Mouse (Mus musculus): ENCODE data around the gene Polr1c. TPM values are rescaled to one million over a fixed set of nuclear protein-coding genes. Genes with fewer than 3 reads are reported as not detected.

The Polr1c gene
- polyA plus RNA-seq (2012; rRNA removed): 35.9 and 39.5 TPM in 2 replicates

DNA sequence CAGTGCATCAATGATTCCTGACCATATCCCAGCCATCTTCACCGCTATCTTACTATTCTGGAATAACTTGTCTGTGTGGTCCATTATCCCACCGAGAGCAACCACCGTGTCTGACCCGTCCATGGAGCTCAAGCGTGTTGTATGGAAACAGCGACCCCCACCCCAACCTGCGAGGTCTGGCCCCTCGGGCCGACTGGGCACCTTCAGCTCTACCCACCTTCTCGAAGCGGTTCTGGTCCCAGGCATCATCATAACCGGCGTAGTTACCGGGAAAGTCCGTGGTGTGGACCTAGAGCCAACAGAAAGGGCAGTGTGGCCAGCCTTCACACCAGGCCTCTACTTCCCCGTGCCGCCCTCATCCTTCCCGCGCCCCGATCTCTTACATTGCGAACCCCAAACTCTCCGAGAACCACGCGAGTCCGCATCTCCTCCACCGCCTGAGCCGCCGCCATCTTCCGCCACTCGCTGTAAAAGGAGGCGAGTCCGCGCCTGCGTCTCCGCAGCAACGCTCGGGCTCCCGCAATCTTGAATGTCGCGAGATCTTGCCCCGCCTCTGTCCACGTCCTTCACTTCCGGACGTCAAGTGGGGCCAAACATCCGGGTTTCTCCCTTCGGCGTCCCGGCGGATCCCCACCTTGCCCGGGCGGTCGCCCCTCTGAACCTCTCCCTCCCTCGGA lies at the start of gene Polr1c, which contains the start of gene Yipf3:
Gene Polr1c, minus strand, starts transcription at position 543 of the 677 bp plus-strand sequence.
Gene Yipf3, plus strand, starts transcription at position 569 of the 677 bp plus-strand sequence.
- under 1% methylated on average over 53 of the region's 53 CpGs for WGBS
- DNase-seq: peak; percentile 96
- peak within 1 kb of the TSS; percentile 94 for H3K4me3 ChIP-seq (replicated peaks; ENCODE audit: extremely low read depth, low read depth, low read length)

DNA sequence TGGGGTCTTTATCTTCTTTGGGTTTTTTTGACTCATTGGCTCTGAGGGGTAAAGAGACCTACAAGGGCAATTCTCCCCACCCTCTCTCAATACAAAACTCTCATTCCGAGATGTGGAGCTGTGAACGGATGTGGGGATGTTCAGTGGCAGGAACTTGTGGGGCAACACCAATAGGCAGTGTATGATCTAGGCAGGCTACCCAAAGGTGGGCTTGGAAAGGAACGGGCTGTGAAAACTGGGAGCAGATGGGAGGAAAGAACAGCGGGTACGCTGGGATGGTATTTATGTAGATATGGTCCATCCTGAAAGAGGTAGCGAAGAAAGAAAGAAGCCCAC lies 49.1 kb upstream of the Polr1c start:
- Histone ChIP-seq H3K4me3 (replicated peaks; ENCODE audit: extremely low read depth, low read depth, low read length) (no peak overlapping the region), H3K4me1 (ENCODE audit: control insufficient read depth, insufficient read depth, low read length) (peaks cover 5% of the 10 kb centered on the region; the same call in 1 of the 2 replicates)
- TF ChIP-seq CTCF (IDR thresholded peaks at IDR 0.05; ENCODE audit: insufficient read depth, low read length): no peak
- no peak for TF ChIP-seq POLR2A (IDR thresholded peaks at IDR 0.05; ENCODE audit: borderline replicate concordance, extremely low read depth, low read depth, low read length)
- WGBS: 12% methylated on average over 6 of the region's 6 CpGs
- DNase-seq: no peak

More for the DNA sequence above, at the start of gene Polr1c, which contains the start of gene Yipf3:
- no peak for TF ChIP-seq CTCF (IDR thresholded peaks at IDR 0.05; ENCODE audit: insufficient read depth, low read length)
- TF ChIP-seq POLR2A (IDR thresholded peaks at IDR 0.05; ENCODE audit: borderline replicate concordance, extremely low read depth, low read depth, low read length): peak; percentile 85
- peaks cover 12% of the 10 kb centered on the region for H3K4me1 ChIP-seq (ENCODE audit: control insufficient read depth, insufficient read depth, low read length)

DNA sequence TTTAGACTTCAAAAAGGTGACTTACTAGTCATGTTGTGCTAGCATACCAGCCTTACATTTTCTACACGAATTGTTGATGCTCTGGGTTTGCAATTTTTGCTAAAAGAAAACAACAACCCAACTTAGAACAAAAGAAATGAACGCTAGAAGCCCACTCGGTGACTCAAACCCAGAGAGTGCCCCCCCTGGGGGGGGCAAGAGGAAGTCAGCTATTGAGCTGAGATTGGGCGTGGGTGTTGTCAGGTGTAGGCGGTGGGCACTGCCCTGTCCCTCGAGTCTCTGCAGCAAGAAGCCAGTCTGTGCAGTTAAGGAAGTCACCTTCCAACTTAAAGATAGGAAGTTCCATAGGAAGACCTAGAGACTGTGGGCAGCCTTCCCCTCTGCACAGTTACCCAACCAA lies 48.7 kb upstream of the Polr1c start:
- peaks cover 5% of the 10 kb centered on the region; the same call in 1 of the 2 replicates for H3K4me1 ChIP-seq (ENCODE audit: control insufficient read depth, insufficient read depth, low read length)
- 29% methylated on average over 6 of the region's 6 CpGs for WGBS
- H3K4me3 ChIP-seq (replicated peaks; ENCODE audit: extremely low read depth, low read depth, low read length): no peak overlapping the region
- no peak for TF ChIP-seq CTCF (IDR thresholded peaks at IDR 0.05; ENCODE audit: insufficient read depth, low read length)
- DNase-seq: no peak

DNA sequence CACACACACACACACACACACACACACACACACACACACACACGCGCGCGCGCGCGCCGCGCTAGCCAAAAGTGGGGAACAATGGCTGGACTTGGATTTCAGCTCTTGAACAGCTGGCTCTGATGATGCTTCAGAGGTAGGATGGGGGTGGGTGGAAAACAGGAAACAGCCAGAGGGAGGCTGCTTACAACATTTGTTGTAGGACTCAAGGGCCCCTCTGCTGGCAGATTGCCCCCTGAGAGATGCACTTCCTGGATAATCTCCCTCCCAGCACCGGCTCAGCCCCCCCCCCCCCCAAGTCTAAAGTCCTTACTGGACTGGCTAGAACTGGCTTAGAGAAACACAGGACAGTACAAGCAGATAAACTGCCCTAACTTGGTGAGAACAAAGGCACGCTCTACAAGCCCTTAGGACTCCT lies 39.8 kb upstream of the Polr1c start:
- TF ChIP-seq CTCF (IDR thresholded peaks at IDR 0.05; ENCODE audit: insufficient read depth, low read length) (no peak), POLR2A (IDR thresholded peaks at IDR 0.05; ENCODE audit: borderline replicate concordance, extremely low read depth, low read depth, low read length) (no peak)
- DNase-seq: no peak
- H3K4me3 ChIP-seq (replicated peaks; ENCODE audit: extremely low read depth, low read depth, low read length): no peak overlapping the region
- 24% methylated on average over 11 of the region's 11 CpGs for WGBS
- H3K4me1 ChIP-seq (ENCODE audit: control insufficient read depth, insufficient read depth, low read length): no peaks in the 10 kb centered on the region

DNA sequence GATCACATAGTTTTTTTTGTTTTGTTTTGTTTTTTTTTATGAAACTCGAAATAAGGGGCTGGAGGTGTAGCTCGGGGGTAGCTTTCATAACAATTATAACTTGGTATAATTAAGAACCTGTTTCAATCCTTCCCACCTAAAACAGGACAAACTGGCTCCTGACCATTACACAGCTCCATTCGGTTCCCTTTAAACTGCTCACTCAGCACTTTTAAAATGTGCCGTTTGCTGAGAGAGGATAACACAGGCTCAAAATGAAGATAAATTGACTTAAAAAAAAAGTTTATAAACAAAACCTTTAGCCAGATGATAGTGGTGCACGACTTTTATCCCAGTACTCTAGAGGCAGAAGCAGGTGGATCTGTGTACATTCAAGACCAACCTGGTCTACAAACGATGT lies 37.6 kb upstream of the Polr1c start:
- Histone ChIP-seq H3K4me1 (ENCODE audit: control insufficient read depth, insufficient read depth, low read length) (no peaks in the 10 kb centered on the region; the same call in 1 of the 2 replicates), H3K4me3 (replicated peaks; ENCODE audit: extremely low read depth, low read depth, low read length) (no peak overlapping the region)
- 49% methylated on average over 6 of the region's 6 CpGs for WGBS
- TF ChIP-seq POLR2A (IDR thresholded peaks at IDR 0.05; ENCODE audit: borderline replicate concordance, extremely low read depth, low read depth, low read length) (no peak), CTCF (IDR thresholded peaks at IDR 0.05; ENCODE audit: insufficient read depth, low read length) (no peak)
- DNase-seq: no peak

DNA sequence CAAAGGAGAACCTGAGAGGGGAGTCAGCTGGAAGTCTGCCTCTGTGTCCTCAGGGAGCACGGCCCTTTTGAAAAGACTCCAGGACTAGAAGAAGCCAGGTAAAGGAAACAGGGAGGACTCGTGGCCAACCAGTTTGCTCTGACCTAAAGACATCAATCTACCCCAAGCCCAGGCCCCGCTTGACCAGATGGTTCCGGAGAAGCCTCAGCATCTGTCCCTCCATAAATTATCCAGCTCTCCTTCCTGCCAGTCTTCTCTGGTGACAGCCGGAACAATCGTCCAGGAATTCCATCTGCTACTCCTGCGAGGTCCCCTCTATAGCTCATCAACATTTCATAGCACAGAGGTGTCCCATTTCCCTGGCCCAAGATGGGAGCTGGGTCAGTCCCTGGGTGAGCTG lies 36.8 kb upstream of the Polr1c start:
- H3K4me1 ChIP-seq (ENCODE audit: control insufficient read depth, insufficient read depth, low read length): no peaks in the 10 kb centered on the region; the same call in 1 of the 2 replicates
- DNase-seq: no peak
- TF ChIP-seq CTCF (IDR thresholded peaks at IDR 0.05; ENCODE audit: insufficient read depth, low read length) (no peak), POLR2A (IDR thresholded peaks at IDR 0.05; ENCODE audit: borderline replicate concordance, extremely low read depth, low read depth, low read length) (no peak)
- H3K4me3 ChIP-seq (replicated peaks; ENCODE audit: extremely low read depth, low read depth, low read length): no peak overlapping the region
- WGBS: 44% methylated on average over 7 of the region's 7 CpGs

DNA sequence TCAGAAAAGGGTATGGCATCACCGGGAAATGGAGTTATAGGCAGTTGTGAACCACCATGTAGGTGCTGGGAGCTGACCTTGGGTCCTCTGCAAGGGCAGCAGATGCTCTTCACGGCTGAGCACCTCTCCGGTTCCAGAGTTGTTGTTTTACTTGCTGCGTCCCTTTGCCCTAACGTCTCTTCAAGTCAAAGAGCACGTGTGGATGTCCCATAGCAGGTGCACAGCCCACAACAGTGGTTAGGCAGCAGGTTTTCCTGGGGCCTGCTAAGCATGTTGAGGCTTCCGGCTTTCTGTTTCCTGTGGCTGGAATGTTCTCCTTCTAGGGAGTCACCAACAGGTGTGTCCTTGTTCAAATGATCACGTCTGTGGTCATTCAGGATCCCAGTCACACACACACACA lies 36.1 kb upstream of the Polr1c start:
- 84% methylated on average over 8 of the region's 8 CpGs for WGBS
- Histone ChIP-seq H3K4me3 (replicated peaks; ENCODE audit: extremely low read depth, low read depth, low read length) (no peak overlapping the region), H3K4me1 (ENCODE audit: control insufficient read depth, insufficient read depth, low read length) (no peaks in the 10 kb centered on the region; the same call in 1 of the 2 replicates)
- TF ChIP-seq POLR2A (IDR thresholded peaks at IDR 0.05; ENCODE audit: borderline replicate concordance, extremely low read depth, low read depth, low read length): no peak
- no peak for TF ChIP-seq CTCF (IDR thresholded peaks at IDR 0.05; ENCODE audit: insufficient read depth, low read length)
- no peak for DNase-seq

DNA sequence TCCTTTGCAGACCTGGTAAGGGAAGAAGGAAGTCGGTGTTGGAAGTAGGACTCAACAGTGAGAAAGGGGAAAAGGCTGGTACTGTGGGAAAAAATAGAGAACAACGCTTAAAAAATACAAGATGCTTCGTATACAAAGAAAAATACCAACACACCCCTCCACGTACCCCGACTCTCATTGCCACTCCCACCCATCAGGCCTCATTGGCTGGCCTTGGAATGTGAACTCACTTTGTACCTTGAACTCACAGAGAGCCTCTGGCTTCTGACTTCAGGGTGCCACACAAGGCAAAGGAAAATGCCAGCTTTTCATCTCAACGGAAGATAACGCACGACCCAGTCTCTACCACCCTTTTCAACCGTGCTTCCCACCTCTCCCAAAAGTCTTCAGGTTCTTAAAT lies 35.3 kb upstream of the Polr1c start:
- DNase-seq: no peak
- no peaks in the 10 kb centered on the region; the same call in 1 of the 2 replicates for H3K4me1 ChIP-seq (ENCODE audit: control insufficient read depth, insufficient read depth, low read length)
- no peak for TF ChIP-seq CTCF (IDR thresholded peaks at IDR 0.05; ENCODE audit: insufficient read depth, low read length)
- no peak for TF ChIP-seq POLR2A (IDR thresholded peaks at IDR 0.05; ENCODE audit: borderline replicate concordance, extremely low read depth, low read depth, low read length)
- no peak overlapping the region for H3K4me3 ChIP-seq (replicated peaks; ENCODE audit: extremely low read depth, low read depth, low read length)
- 24% methylated on average over 9 of the region's 9 CpGs for WGBS

DNA sequence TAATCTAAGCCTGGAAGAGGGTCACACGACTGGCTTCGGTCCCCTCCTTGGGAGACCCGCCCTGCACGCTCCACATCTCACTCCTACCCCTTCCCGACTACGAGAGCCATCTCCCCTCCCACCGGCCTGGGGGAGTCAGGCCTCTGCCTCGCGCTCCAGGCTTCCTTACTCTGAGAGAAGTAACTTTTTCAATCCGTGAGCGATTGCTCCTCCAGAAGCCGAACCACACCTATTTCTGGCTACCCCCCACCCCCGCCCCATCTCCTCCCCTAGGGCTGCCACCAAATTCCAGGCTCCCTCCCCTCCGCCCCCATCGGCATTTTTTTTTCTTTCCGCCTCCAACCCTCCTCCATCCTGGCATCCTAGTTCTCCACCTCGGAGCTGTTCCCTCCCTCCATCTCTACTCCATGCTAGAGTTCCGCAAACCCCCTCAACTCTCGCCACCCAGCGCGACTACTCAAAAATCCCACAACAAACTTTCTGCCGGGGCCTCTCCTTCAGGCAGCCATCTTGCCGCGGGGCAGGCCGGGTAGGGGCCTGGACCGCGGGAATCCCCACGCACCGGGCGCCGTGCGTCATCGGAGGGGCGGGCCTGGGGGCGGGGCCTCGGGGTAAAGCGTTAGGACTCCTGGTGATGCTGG lies 34.7 kb upstream of the Polr1c start, which contains the start of gene Tjap1:
Gene Tjap1, minus strand, starts transcription at position 544 of the 641 bp plus-strand sequence.
- DNase-seq: peak; percentile 77
- Histone ChIP-seq H3K4me1 (ENCODE audit: control insufficient read depth, insufficient read depth, low read length) (no peaks in the 10 kb centered on the region; the same call in 1 of the 2 replicates), H3K4me3 (replicated peaks; ENCODE audit: extremely low read depth, low read depth, low read length) (peak within 1 kb of the TSS; percentile 96)
- TF ChIP-seq CTCF (IDR thresholded peaks at IDR 0.05; ENCODE audit: insufficient read depth, low read length) (no peak), POLR2A (IDR thresholded peaks at IDR 0.05; ENCODE audit: borderline replicate concordance, extremely low read depth, low read depth, low read length) (peak; percentile 72)
- WGBS: under 1% methylated on average over 37 of the region's 37 CpGs
